15 mouse cellular contexts compared by ENCODE assay signal in the genomic region with DNA sequence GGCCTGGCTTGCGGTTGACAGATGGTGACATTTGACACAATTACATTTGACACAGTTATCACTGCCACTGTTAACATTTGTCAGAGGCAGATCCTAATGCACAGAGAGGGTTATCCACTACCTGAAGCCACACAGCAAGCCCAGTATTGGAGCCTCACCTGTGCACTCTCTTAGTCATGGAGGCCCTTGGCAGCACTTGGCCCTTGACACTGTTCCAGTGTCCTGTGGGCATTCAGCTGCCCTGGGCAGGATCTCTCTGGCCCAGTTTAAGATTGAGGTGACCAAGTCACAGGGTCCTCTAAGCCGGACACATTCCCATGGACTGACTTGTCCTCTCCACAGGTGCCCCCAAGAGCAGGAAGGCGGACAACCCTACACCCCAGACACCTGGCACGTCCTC.
"Had no signal": no experiment of that assay in that cellular context is flagged by ENCODE, and none has a peak within 500 bp of the region (broad histone marks: within the 10 kb centered on the region; RNA-seq: fewer than 3 reads in every experiment).

No protein-coding gene starts in this region.

- H3K9me3 ChIP-seq: limb, embryonic 10.5 days; limb, embryonic 13.5 days; liver, embryonic 12.5 days; liver, embryonic 15.5 days; lung, embryonic 15.5 days; megakaryocyte, embryonic 14.5 days; midbrain, embryonic 12.5 days had no signal

- H3K4me3 ChIP-seq: layer of hippocampus, adult 2 months; limb, embryonic 10.5 days; limb, embryonic 13.5 days; liver, embryonic 12.5 days; liver, embryonic 15.5 days; lung, embryonic 15.5 days; megakaryocyte, embryonic 14.5 days; midbrain, embryonic 12.5 days had no signal

- DNase-seq: layer of hippocampus, adult 9-11 months; liver; lung, adult 18-20 months; lung, postnatal 10 days; lung, postnatal 36 days; thymus, adult 18-20 months; thymus, postnatal 36 days had no signal

- H3K27me3 ChIP-seq: midbrain, embryonic 12.5 days had no signal

- H3K9ac ChIP-seq: limb, embryonic 13.5 days; liver, embryonic 12.5 days; liver, embryonic 15.5 days; lung, embryonic 15.5 days; midbrain, embryonic 12.5 days had no signal

- H3K27ac ChIP-seq: layer of hippocampus, adult 2 months; limb, embryonic 10.5 days; limb, embryonic 13.5 days; liver, embryonic 12.5 days; liver, embryonic 15.5 days; lung, embryonic 15.5 days had no signal

- H3K4me2 ChIP-seq: limb, embryonic 13.5 days; liver, embryonic 12.5 days; liver, embryonic 15.5 days; lung, embryonic 15.5 days; midbrain, embryonic 12.5 days had no signal

- ATAC-seq: liver, embryonic 12.5 days had no signal
